Mouse (Mus musculus): ENCODE data around the gene Gpd1. TPM values are rescaled to one million over a fixed set of nuclear protein-coding genes. Genes with fewer than 3 reads are reported as not detected.

The Gpd1 gene
- 8.4 and 17.2 TPM in 2 replicates for polyA plus RNA-seq (2015; fragmentation: Nextera tagmentation; extraction: Ambion mirVana)

GRCm38 (mm10) chr15:99717386-99718334 is at the start of gene Gpd1:
Gpd1 (plus strand) TSS chr15:99717515.

GRCm38 (mm10) chr15:99670154-99670821 is 47.0 kb upstream of the Gpd1 start, which contains the start of gene Asic1:
Asic1 (plus strand) TSS chr15:99670368.

GRCm38 (mm10) chr15:99701999-99702900 is 15.1 kb upstream of the Gpd1 start, which contains the start of gene Smarcd1:
Smarcd1 (plus strand) TSS chr15:99702129.

GRCm38 (mm10) chr15:99705440-99706048 is 11.8 kb upstream of the Gpd1 start, which contains the start of gene Gm17349:
Gm17349 (minus strand) TSS chr15:99705490.

GRCm38 (mm10) chr15:99725341-99726155 is 8.2 kb downstream of the Gpd1 start, which contains the start of gene Cox14:
Cox14 (plus strand) TSS chr15:99725618.

GRCm38 (mm10) chr15:99772881-99772924 is 55.4 kb downstream of the Gpd1 start, which contains the start of gene Cers5:
Cers5 (minus strand) TSS chr15:99772885.

Other genes with a start within 250 kb of the Gpd1 start
- gene Bcdin3d, start 242.8 kb upstream of the Gpd1 start, polyA plus RNA-seq (2015; fragmentation: Nextera tagmentation; extraction: Ambion mirVana) = 6.8 and 9.1 TPM in 2 replicates
- 12.9 and 18.4 TPM in 2 replicates for gene Faim2, start 189.3 kb upstream of the Gpd1 start, polyA plus RNA-seq (2015; fragmentation: Nextera tagmentation; extraction: Ambion mirVana)
- 1.4 and 4.6 TPM in 2 replicates for gene Aqp2, start 138.5 kb upstream of the Gpd1 start, polyA plus RNA-seq (2015; fragmentation: Nextera tagmentation; extraction: Ambion mirVana)
- gene Aqp5, start 126.7 kb upstream of the Gpd1 start, polyA plus RNA-seq (2015; fragmentation: Nextera tagmentation; extraction: Ambion mirVana) = 0.41 and 1.4 TPM in 2 replicates
- not detected in 2 replicates for gene Aqp6, start 116.1 kb upstream of the Gpd1 start, polyA plus RNA-seq (2015; fragmentation: Nextera tagmentation; extraction: Ambion mirVana)
- gene Racgap1, start 65.9 kb upstream of the Gpd1 start, polyA plus RNA-seq (2015; fragmentation: Nextera tagmentation; extraction: Ambion mirVana) = 26.2 and 30.6 TPM in 2 replicates
- gene Asic1, start 47.1 kb upstream of the Gpd1 start, polyA plus RNA-seq (2015; fragmentation: Nextera tagmentation; extraction: Ambion mirVana) = 1.4 and 2.3 TPM in 2 replicates
- gene Smarcd1, start 15.4 kb upstream of the Gpd1 start, polyA plus RNA-seq (2015; fragmentation: Nextera tagmentation; extraction: Ambion mirVana) = 24.2 and 30.4 TPM in 2 replicates
- not detected in 2 replicates for gene Gm17349, start 12.0 kb upstream of the Gpd1 start, polyA plus RNA-seq (2015; fragmentation: Nextera tagmentation; extraction: Ambion mirVana)
- gene Cox14, start 8.1 kb downstream of the Gpd1 start, polyA plus RNA-seq (2015; fragmentation: Nextera tagmentation; extraction: Ambion mirVana) = 591 and 623 TPM in 2 replicates
- 66.3 and 78.1 TPM in 2 replicates for gene Cers5, start 55.4 kb downstream of the Gpd1 start, polyA plus RNA-seq (2015; fragmentation: Nextera tagmentation; extraction: Ambion mirVana)
- gene Lima1, start 157.9 kb downstream of the Gpd1 start, polyA plus RNA-seq (2015; fragmentation: Nextera tagmentation; extraction: Ambion mirVana) = 24.3 and 24.5 TPM in 2 replicates
- 0.11 TPM in 1 of 2 replicates, not detected in the other for gene Fam186a, start 249.5 kb downstream of the Gpd1 start, polyA plus RNA-seq (2015; fragmentation: Nextera tagmentation; extraction: Ambion mirVana)